Mouse (Mus musculus) heart, adult 2 months (tissue): ENCODE results near the gene Rab11fip5. TPM values are rescaled to one million over a fixed set of nuclear protein-coding genes. Genes with fewer than 3 reads are reported as not detected.

Experiments used
- DNase-seq, 2 experiments: peaks; one replicate each; pipeline ENCODE4 v3.0.0; 2021
- H3K27ac ChIP-seq: fragments of 200-600 bp; 2 replicates; pipeline ENCODE4 v1.8.1; 2022
- H3K27me3 ChIP-seq: fragments of 200-500 bp; 2 replicates; pipeline ENCODE4 v1.6.1; 2012; ENCODE audit warnings: mild to moderate bottlenecking, low read length, inconsistent platforms, mixed read lengths; ENCODE audit not compliant: control insufficient read depth, insufficient read depth
- H3K36me3 ChIP-seq: fragments of 200-500 bp; 2 replicates; pipeline ENCODE4 v1.6.1; 2012; ENCODE audit warnings: low read length, inconsistent platforms; ENCODE audit not compliant: control insufficient read depth, insufficient read depth
- H3K4me1 ChIP-seq: fragments of 200-500 bp; 2 replicates; pipeline ENCODE4 v1.6.1; 2011; ENCODE audit warnings: low read length; ENCODE audit not compliant: control insufficient read depth, insufficient read depth
- H3K4me3 ChIP-seq: fragments of 200-600 bp; 2 replicates; pipeline ENCODE4 v1.8.1; 2022
- H3K79me2 ChIP-seq: fragments of 200-500 bp; replicated peaks from 2 replicates; pipeline ENCODE4 v1.6.1; 2012; ENCODE audit warnings: mild to moderate bottlenecking, inconsistent platforms, low read length, moderate library complexity, mixed read lengths; ENCODE audit not compliant: control insufficient read depth, insufficient read depth
- H3K9ac ChIP-seq: fragments of 200-500 bp; 2 replicates; pipeline ENCODE4 v1.6.1; 2012; ENCODE audit warnings: low read depth, mild to moderate bottlenecking, control low read depth, inconsistent platforms, low read length, mixed read lengths
- CTCF ChIP-seq: fragments of 200-600 bp; IDR thresholded peaks from 2 replicates; pipeline ENCODE4 v1.8.1; 2022; ENCODE audit warnings: antibody characterized with exemption, mild to moderate bottlenecking, moderate library complexity
- EP300 ChIP-seq: fragments of 200-500 bp; IDR thresholded peaks from 2 replicates; pipeline ENCODE4 v1.6.1; 2011; ENCODE audit warnings: low read depth, low read length, control low read depth; ENCODE audit not compliant: insufficient read depth
- POLR2A ChIP-seq: fragments of 200-500 bp; IDR thresholded peaks from 2 replicates; pipeline ENCODE4 v1.6.1; 2011; ENCODE audit warnings: mild to moderate bottlenecking, low read depth, low read length, control low read depth; ENCODE audit not compliant: insufficient read depth
- WGBS: fragments of 180-500 bp; shearing (Covaris S2); methylation state at CpG from one replicate; pipeline ENCODE4 v1.1.7; 2018; 5-methylcytosine and 5-hydroxymethylcytosine counted together
- intact Hi-C: fragments of 180-260 bp; cut with DNase I; formaldehyde crosslinking; loops from one replicate; pipeline ENCODE4 v1.15.1; 2025
- microRNA-seq, 2 experiments: library from miRNA; unstranded; fragments of <30 nt; microRNA quantifications; one replicate each; pipeline ENCODE4 v1.2.0; 2021
- polyA plus RNA-seq: library from polyadenylated mRNA; depleted of rRNA; stranded (reverse); fragments of >200 nt; gene quantifications from 2 replicates; pipeline ENCODE4 v1.2.3, GENCODE M21; 2012; rRNA removed
- total RNA-seq, 2 experiments: library from RNA; stranded (reverse); gene quantifications; 2 replicates each; pipeline ENCODE4 v1.2.3; 2021

Rab11fip5 gene
- total and polyA plus RNA-seq, 3 experiments, result 41.6 to 73.9 (median 59.3) TPM

DNA sequence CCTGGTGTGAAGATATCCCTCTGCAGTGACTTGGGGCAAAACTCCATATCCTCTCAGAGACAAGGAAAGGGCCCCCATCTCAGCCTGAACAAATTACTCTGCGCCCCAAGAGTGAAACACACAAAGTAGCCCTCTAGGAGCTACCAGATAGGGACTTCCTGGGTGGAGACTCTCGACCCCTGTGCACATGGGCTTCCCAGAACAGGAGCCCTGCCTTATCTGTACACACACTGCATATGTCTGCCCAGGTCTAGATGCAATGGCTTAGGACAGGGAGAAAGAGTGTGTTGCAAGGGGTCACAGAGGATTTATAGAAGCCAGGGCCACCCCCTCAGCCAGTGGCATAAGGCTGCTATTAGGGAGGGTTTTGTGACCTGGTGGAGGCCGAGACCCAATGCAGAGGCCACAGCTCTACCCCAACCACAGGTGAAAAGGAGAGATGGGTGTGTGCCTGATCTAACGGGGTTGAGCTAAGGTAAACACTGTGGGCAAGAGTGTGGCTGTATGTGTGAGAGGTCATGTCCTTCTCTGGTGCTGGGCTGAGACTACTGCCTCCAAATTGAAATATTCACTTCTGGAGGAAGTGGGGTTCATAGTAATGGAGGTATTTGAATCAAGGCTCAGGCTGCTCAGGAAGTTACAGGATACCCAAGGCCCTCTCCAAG lies 86.1 kb downstream of the Rab11fip5 start:
- Histone ChIP-seq H3K4me3 (no peak overlapping the region), H3K4me1 (peaks cover 1% of the 10 kb centered on the region), H3K79me2 (no peaks in the 10 kb centered on the region), H3K27me3 (no peaks in the 10 kb centered on the region), H3K36me3 (no peaks in the 10 kb centered on the region), H3K27ac (no peak overlapping the region), H3K9ac (no peak overlapping the region)
- intact Hi-C loops, result no loop called here
- no peak for DNase-seq
- TF ChIP-seq CTCF (no peak), POLR2A (no peak), EP300 (no peak)
- WGBS, result 81% methylated on average over 4 of the region's 4 CpGs

DNA sequence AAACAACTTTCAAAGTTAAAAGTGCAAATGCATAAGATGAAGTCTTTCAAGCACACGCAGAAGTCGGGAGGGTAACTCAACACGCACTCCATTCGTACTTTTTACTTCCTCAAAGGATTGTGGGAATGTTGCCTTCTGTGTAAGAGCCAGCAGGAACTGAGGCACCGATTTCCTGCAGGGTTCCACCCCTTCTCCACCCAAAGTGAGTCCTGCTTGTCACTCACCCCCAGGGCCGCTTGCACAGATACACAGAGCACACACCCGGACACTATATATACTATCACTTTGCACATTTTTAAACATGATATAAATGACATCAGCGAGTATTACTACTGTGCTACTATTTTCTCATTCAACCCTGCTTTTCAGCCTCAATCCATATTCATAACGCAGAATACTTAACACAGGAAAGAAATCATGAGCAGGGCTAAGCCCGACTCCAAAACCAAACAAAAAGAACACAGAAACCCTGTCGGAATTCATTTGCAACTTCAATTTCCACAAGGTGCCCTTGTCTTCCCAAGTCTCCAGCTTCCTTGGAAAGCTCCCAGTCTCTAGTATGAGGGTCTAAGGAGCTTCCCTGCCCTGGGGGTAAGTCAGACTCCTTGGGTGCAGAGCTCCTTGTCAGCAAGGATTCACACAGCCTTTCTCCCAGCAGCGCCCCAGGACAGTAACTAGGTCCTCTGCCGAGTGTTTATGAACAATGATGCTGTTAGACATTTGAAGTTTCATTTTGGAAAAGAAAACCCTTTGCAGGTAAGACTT lies 88.0 kb downstream of the Rab11fip5 start:
- no peaks in the 10 kb centered on the region for H3K27me3 ChIP-seq
- H3K27ac ChIP-seq, result no peak overlapping the region
- H3K4me1 ChIP-seq, result no peaks in the 10 kb centered on the region
- no peak for DNase-seq
- intact Hi-C loops, result no loop called here
- no peaks in the 10 kb centered on the region for H3K79me2 ChIP-seq
- no peak overlapping the region for H3K4me3 ChIP-seq
- no peak overlapping the region for H3K9ac ChIP-seq
- WGBS, result 76% methylated on average over 13 of the region's 13 CpGs
- H3K36me3 ChIP-seq, result no peaks in the 10 kb centered on the region
- TF ChIP-seq CTCF (no peak), EP300 (no peak), POLR2A (no peak)

Small RNA genes within 50 kb of the gene (microRNA-seq; reads per million reads assigned to microRNA genes)
- 0 reads per million in 2 experiments for gene Mir705

Other genes with a start within 250 kb of the Rab11fip5 start
- 10 to 100 TPM; 85.9 to 92.3 TPM for gene Spr, start 236.9 kb downstream of the Rab11fip5 start, total RNA-seq
- gene Spr, start 236.9 kb downstream of the Rab11fip5 start, polyA plus RNA-seq, result 33.2 and 34.7 TPM in 2 replicates
- gene Emx1, start 187.2 kb downstream of the Rab11fip5 start, total RNA-seq, result not detected
- not detected in 2 replicates for gene Emx1, start 187.2 kb downstream of the Rab11fip5 start, polyA plus RNA-seq
- 1 to 10 TPM; 4.2 to 5.3 TPM for gene Sfxn5, start 41.2 kb downstream of the Rab11fip5 start, total RNA-seq
- gene Sfxn5, start 41.2 kb downstream of the Rab11fip5 start, polyA plus RNA-seq, result 4.9 and 5.9 TPM in 2 replicates
- not detected for gene Noto, start 49.3 kb upstream of the Rab11fip5 start, total RNA-seq
- not detected in 2 replicates for gene Noto, start 49.3 kb upstream of the Rab11fip5 start, polyA plus RNA-seq
- 10 to 100 TPM in 1 of 2 experiments, 1 to 10 TPM in 1; 8.1 to 13.6 TPM for gene Smyd5, start 57.4 kb upstream of the Rab11fip5 start, total RNA-seq
- gene Smyd5, start 57.4 kb upstream of the Rab11fip5 start, polyA plus RNA-seq, result 13.1 and 13.9 TPM in 2 replicates
- gene Cct7, start 76.9 kb upstream of the Rab11fip5 start, total RNA-seq, result 100 to 1,000 TPM; 144 to 159 TPM
- gene Cct7, start 76.9 kb upstream of the Rab11fip5 start, polyA plus RNA-seq, result 83.7 and 133 TPM in 2 replicates
- 10 to 100 TPM in 1 of 2 experiments, 1 to 10 TPM in 1; 8.9 to 11.0 TPM for gene Pradc1, start 77.3 kb upstream of the Rab11fip5 start, total RNA-seq
- gene Pradc1, start 77.3 kb upstream of the Rab11fip5 start, polyA plus RNA-seq, result 22.4 and 22.7 TPM in 2 replicates
- gene Fbxo41, start 128.4 kb upstream of the Rab11fip5 start, total RNA-seq, result under 1 TPM in 1 of 2 experiments, not detected in 1; 0.02 TPM
- gene Fbxo41, start 128.4 kb upstream of the Rab11fip5 start, polyA plus RNA-seq, result 0.02 and 0.03 TPM in 2 replicates
- not detected for gene Egr4, start 139.0 kb upstream of the Rab11fip5 start, total RNA-seq
- not detected in 2 replicates for gene Egr4, start 139.0 kb upstream of the Rab11fip5 start, polyA plus RNA-seq
- 1 to 10 TPM; 1.8 to 2.0 TPM for gene Alms1, start 212.9 kb upstream of the Rab11fip5 start, total RNA-seq
- 0.51 and 0.64 TPM in 2 replicates for gene Alms1, start 212.9 kb upstream of the Rab11fip5 start, polyA plus RNA-seq